Mouse (Mus musculus) gastrocnemius, postnatal 14 days (tissue): ENCODE data around the gene Kidins220. TPM values are rescaled to one million over a fixed set of nuclear protein-coding genes. Genes with fewer than 3 reads are reported as not detected.
A peak's percentile ranks its signal among the peaks of the same experiment; 100 is the strongest.

ENCODE experiments used
- DNase-seq: peaks from one replicate; pipeline ENCODE4 v3.0.0; 2021; ENCODE audit warnings: mixed read lengths
- intact Hi-C: fragments of 180-260 bp; cut with DNase I; formaldehyde crosslinking; loops from one replicate; pipeline ENCODE4 v1.15.1; 2025; ENCODE audit warnings: low total_unique reads
- total RNA-seq, 2 experiments: library from RNA; stranded (reverse); gene quantifications; 2 replicates each; pipeline ENCODE4 v1.2.3; 2021

Kidins220 gene
- total RNA-seq, 2 experiments from 2014 or later, result 31.9 to 35.8 TPM

GRCm38 (mm10) chr12:24958526-24958925 is 16.2 kb upstream of the Kidins220 start:
- no peak for DNase-seq
- intact Hi-C loops, result loop anchor here (10.0 kb wide), 1 partner anchor 324 kb away; no protein-coding TSS in a partner anchor

- DNase-seq, result no peak
- intact Hi-C loops, result no loop called here
Measured at GRCm38 (mm10) chr12:24961821-24962220, 12.9 kb upstream of the Kidins220 start.

- DNase-seq, result no peak
- intact Hi-C loops, result no loop called here
Measured at GRCm38 (mm10) chr12:24962362-24962967, 12.3 kb upstream of the Kidins220 start.

GRCm38 (mm10) chr12:24963393-24964022 is 11.2 kb upstream of the Kidins220 start:
- intact Hi-C loops, result no loop called here
- no peak for DNase-seq

GRCm38 (mm10) chr12:24965406-24965805 is 9.3 kb upstream of the Kidins220 start:
- intact Hi-C loops, result no loop called here
- no peak for DNase-seq

GRCm38 (mm10) chr12:24966046-24966445 is 8.7 kb upstream of the Kidins220 start:
- DNase-seq, result no peak
- intact Hi-C loops, result no loop called here

GRCm38 (mm10) chr12:24971490-24972200 is 3.1 kb upstream of the Kidins220 start:
- no peak for DNase-seq
- intact Hi-C loops, result no loop called here

GRCm38 (mm10) chr12:24972371-24973350 is 2.1 kb upstream of the Kidins220 start:
- no peak for DNase-seq
- intact Hi-C loops, result no loop called here

- intact Hi-C loops, result no loop called here
- no peak for DNase-seq
Measured at GRCm38 (mm10) chr12:24973586-24973985, 1.1 kb upstream of the Kidins220 start.

- intact Hi-C loops, result no loop called here
- peak; percentile 22 for DNase-seq
Measured at GRCm38 (mm10) chr12:24975115-24975733, 499 bp downstream of the Kidins220 start.

GRCm38 (mm10) chr12:24985226-24985625 is 10.5 kb downstream of the Kidins220 start:
- DNase-seq, result no peak

GRCm38 (mm10) chr12:24995350-24995749 is 20.6 kb downstream of the Kidins220 start:
- intact Hi-C loops, result no loop called here

More at GRCm38 (mm10) chr12:24985226-24985625, 10.5 kb downstream of the Kidins220 start:
- intact Hi-C loops, result no loop called here

GRCm38 (mm10) chr12:25005350-25005749 is 30.6 kb downstream of the Kidins220 start:
- no peak for DNase-seq
- intact Hi-C loops, result no loop called here

More at GRCm38 (mm10) chr12:24995350-24995749, 20.6 kb downstream of the Kidins220 start:
- DNase-seq, result no peak

GRCm38 (mm10) chr12:25009957-25010356 is 35.2 kb downstream of the Kidins220 start:
- intact Hi-C loops, result no loop called here
- DNase-seq, result no peak

GRCm38 (mm10) chr12:25010416-25010815 is 35.7 kb downstream of the Kidins220 start:
- intact Hi-C loops, result no loop called here
- DNase-seq, result no peak

GRCm38 (mm10) chr12:25011733-25012367 is 37.1 kb downstream of the Kidins220 start:
- intact Hi-C loops, result no loop called here
- no peak for DNase-seq

GRCm38 (mm10) chr12:25012555-25013540 is 38.1 kb downstream of the Kidins220 start:
- intact Hi-C loops, result no loop called here
- DNase-seq, result no peak
